Mouse (Mus musculus) C2C12 (cell line): ENCODE data around the gene Ak7. TPM values are rescaled to one million over a fixed set of nuclear protein-coding genes. Genes with fewer than 3 reads are reported as not detected.

Source experiments
- H3K27me3 ChIP-seq: one replicate; pipeline ENCODE4 v1.6.1; 2011; ENCODE audit not compliant: control insufficient read depth, insufficient read depth, insufficient read length
- H3K36me3 ChIP-seq: one replicate; pipeline ENCODE4 v1.6.1; 2011; ENCODE audit not compliant: control insufficient read depth, insufficient read depth
- H3K4me3 ChIP-seq: one replicate; pipeline ENCODE4 v1.5.1; 2011; ENCODE audit warnings: mild to moderate bottlenecking, control low read depth; ENCODE audit not compliant: poor library complexity, insufficient read depth, severe bottlenecking
- H3K79me2 ChIP-seq: one replicate; pipeline ENCODE4 v1.6.1; 2011; ENCODE audit not compliant: control insufficient read depth, insufficient read depth
- H3K79me3 ChIP-seq: one replicate; pipeline ENCODE4 v1.6.1; 2011; ENCODE audit warnings: low read depth, control low read depth
- H3ac ChIP-seq: one replicate; pipeline ENCODE3; 2011; ENCODE audit warnings: low read depth; ENCODE audit not compliant: control insufficient read depth, insufficient read length
- CEBPB ChIP-seq: IDR thresholded peaks from one replicate; pipeline ENCODE4 v1.6.1; 2011; ENCODE audit warnings: low read depth, mild to moderate bottlenecking, control low read depth, moderate library complexity
- CTCF ChIP-seq: IDR thresholded peaks from one replicate; pipeline ENCODE4 v1.5.1; 2011; ENCODE audit not compliant: control insufficient read depth, insufficient read depth, insufficient read length
- FOSL1 ChIP-seq: IDR thresholded peaks from one replicate; pipeline ENCODE4 v1.8.0; 2011; ENCODE audit warnings: mild to moderate bottlenecking, low read length; ENCODE audit not compliant: poor library complexity, insufficient read depth, severe bottlenecking
- MAX ChIP-seq: IDR thresholded peaks from one replicate; pipeline ENCODE4 v1.6.1; 2011; ENCODE audit warnings: mild to moderate bottlenecking, control low read depth
- MYOD1 ChIP-seq: IDR thresholded peaks from one replicate; pipeline ENCODE4 v1.6.1; 2011; ENCODE audit warnings: low read depth; ENCODE audit not compliant: control insufficient read depth, insufficient read length
- MYOG ChIP-seq: IDR thresholded peaks from one replicate; pipeline ENCODE4 v1.6.1; 2011; ENCODE audit not compliant: control insufficient read depth, insufficient read length; ENCODE audit errors: extremely low read depth
- USF1 ChIP-seq: IDR thresholded peaks from one replicate; pipeline ENCODE4 v1.6.1; 2011; ENCODE audit warnings: low read depth, mild to moderate bottlenecking, control low read depth, moderate library complexity
- polyA plus RNA-seq: library from polyadenylated mRNA; unstranded; fragments of >200 nt; fragmentation: generic; extraction: Trizol; gene quantifications from one replicate; pipeline ENCODE4 v1.2.1, GENCODE M21; 2012; ENCODE audit warnings: missing spikeins

Gene Ak7
- polyA plus RNA-seq, 1 experiment = 0.12 TPM

- Histone ChIP-seq H3K79me3 (peaks cover 42% of the 10 kb centered on the region), H3K27me3 (no peaks in the 10 kb centered on the region), H3K4me3 (no peak overlapping the region), H3K36me3 (peaks cover 92% of the 10 kb centered on the region), H3K79me2 (peaks cover 76% of the 10 kb centered on the region), H3ac (no peak overlapping the region)
- TF ChIP-seq CEBPB = no peak
- TF ChIP-seq CTCF = no peak
- no peak for TF ChIP-seq MYOD1
- no peak for TF ChIP-seq MAX
- no peak for TF ChIP-seq USF1
- TF ChIP-seq FOSL1 = no peak
- TF ChIP-seq MYOG = no peak
Observed at GRCm38 (mm10) chr12:105807416-105807815, 101.6 kb downstream of the Ak7 start.

GRCm38 (mm10) chr12:105808945-105809344, 103.2 kb downstream of the Ak7 start:
- Histone ChIP-seq H3K36me3 (peaks cover 95% of the 10 kb centered on the region), H3K79me3 (peaks cover 27% of the 10 kb centered on the region), H3K4me3 (no peak overlapping the region), H3K27me3 (no peaks in the 10 kb centered on the region), H3ac (no peak overlapping the region), H3K79me2 (peaks cover 61% of the 10 kb centered on the region)
- no peak for TF ChIP-seq MAX
- TF ChIP-seq CTCF = no peak
- TF ChIP-seq MYOD1 = no peak
- no peak for TF ChIP-seq FOSL1
- no peak for TF ChIP-seq CEBPB
- TF ChIP-seq USF1 = no peak
- TF ChIP-seq MYOG = no peak

DNA sequence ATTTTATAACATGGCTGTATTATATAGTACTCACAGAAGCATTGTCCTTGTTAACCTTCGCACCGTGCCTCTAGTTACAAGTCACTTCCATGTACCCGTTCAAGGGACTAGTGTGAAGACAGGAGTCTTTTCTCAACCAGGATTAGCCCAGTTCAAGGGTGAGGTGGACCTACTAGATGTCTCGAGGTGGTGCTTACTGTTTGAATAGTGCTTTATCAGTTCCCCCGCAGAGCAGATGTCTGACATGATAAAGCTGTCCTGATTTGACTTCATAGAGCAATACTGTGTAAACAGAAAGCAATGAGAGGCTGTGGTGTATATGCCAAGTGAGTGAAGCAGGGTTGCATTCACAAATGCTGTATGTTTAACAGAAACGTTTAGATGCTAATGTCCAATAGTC, 104.8 kb downstream of the Ak7 start:
- Histone ChIP-seq H3ac (no peak overlapping the region), H3K27me3 (no peaks in the 10 kb centered on the region), H3K79me3 (peaks cover 19% of the 10 kb centered on the region), H3K36me3 (peaks cover 95% of the 10 kb centered on the region), H3K79me2 (peaks cover 58% of the 10 kb centered on the region), H3K4me3 (no peak overlapping the region)
- TF ChIP-seq CEBPB (no peak), USF1 (no peak), CTCF (no peak), MAX (no peak), FOSL1 (no peak), MYOG (no peak), MYOD1 (no peak)

DNA sequence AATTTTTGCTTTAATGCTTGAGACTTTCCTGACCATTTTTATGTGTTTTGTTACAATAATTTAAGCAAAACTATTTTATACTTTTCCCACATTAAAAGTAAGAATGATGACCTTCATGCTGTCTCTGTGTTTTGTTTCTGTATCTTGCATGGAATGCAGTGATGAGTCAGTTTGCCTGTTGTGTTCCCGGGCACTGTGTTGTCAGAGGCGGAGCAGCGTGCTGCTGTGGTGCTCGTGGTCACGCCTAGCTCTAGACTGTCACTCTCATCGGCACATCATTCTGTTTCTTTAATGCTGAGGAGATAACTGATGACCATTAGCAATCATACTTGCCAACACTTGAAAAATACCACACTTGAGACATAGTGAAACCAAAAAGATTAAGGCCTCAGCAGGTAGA, 108.2 kb downstream of the Ak7 start:
- peaks cover 12% of the 10 kb centered on the region for H3K79me3 ChIP-seq
- TF ChIP-seq FOSL1 (no peak), MYOG (no peak), USF1 (no peak), CEBPB (no peak), CTCF (no peak), MAX (no peak), MYOD1 (no peak)
- H3K27me3 ChIP-seq = no peaks in the 10 kb centered on the region
- H3K79me2 ChIP-seq = peaks cover 40% of the 10 kb centered on the region
- H3K36me3 ChIP-seq = peaks cover 92% of the 10 kb centered on the region
- no peak overlapping the region for H3ac ChIP-seq
- H3K4me3 ChIP-seq = no peak overlapping the region

DNA sequence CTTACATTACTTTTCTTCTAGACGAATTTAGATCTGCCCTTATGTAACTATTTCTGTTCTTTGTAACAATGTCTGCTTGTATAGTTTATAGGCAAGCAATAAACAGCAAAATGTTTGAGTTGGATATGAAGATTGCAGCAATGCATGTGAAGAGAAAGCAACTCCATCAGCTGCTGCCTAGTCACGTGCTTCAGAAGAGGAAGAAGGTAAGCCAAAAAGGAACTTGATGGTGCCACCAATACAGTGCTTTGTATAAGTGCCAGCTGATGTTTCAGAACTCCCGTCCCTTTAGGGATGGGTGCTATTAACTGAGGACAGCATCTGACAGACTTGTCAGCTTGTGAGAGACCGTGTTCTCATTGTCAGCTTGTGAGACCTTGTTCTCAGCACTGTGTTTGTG, 117.7 kb downstream of the Ak7 start:
- Histone ChIP-seq H3K4me3 (no peak overlapping the region), H3K36me3 (peaks cover 94% of the 10 kb centered on the region), H3K79me2 (peaks cover 6% of the 10 kb centered on the region), H3ac (no peak overlapping the region), H3K27me3 (no peaks in the 10 kb centered on the region), H3K79me3 (peaks cover 2% of the 10 kb centered on the region)
- TF ChIP-seq MYOD1 = no peak
- no peak for TF ChIP-seq MAX
- no peak for TF ChIP-seq MYOG
- no peak for TF ChIP-seq FOSL1
- no peak for TF ChIP-seq CTCF
- no peak for TF ChIP-seq USF1
- TF ChIP-seq CEBPB = no peak

GRCm38 (mm10) chr12:105824743-105825142, 119.0 kb downstream of the Ak7 start:
- Histone ChIP-seq H3K79me3 (peaks cover 2% of the 10 kb centered on the region), H3ac (no peak overlapping the region), H3K79me2 (peaks cover 6% of the 10 kb centered on the region), H3K4me3 (no peak overlapping the region), H3K36me3 (peaks cover 94% of the 10 kb centered on the region), H3K27me3 (no peaks in the 10 kb centered on the region)
- TF ChIP-seq MYOG (no peak), CEBPB (no peak), MYOD1 (no peak), USF1 (no peak), CTCF (no peak), FOSL1 (no peak), MAX (no peak)
